Mouse (Mus musculus): ENCODE data around the gene Ddt.

DNA sequence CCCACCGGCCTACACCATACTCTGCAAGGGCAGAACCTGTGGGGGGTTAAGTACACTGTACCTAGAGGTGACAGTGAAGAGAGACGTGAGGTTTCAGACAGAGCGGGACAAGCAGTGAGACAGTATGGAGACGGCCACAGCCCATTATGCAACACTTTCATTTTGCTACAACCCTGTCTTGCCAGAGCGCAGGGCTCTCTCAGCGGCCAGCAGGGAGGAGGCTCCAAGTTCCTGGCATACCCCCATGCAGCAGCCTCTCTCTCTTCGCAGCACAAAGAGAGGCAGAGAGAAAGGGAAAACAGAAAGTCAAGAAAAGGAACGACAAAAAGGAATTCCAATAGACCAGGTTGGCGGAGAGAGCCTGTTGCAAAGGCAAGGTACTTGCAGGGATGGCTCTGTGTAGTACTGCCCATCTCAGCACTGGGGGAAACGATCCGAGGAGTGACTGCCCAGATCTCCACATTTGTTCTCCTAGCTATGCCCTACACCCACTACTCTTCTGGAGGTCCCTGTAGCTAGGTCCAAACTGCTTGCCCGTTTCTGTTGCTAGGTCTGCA lies 24.5 kb upstream of the Ddt start:
- no peak for TF ChIP-seq CTCF (IDR thresholded peaks at IDR 0.05; ENCODE audit: extremely low read depth, insufficient read depth, insufficient read length, insufficient replicate concordance)
- no peak for TF ChIP-seq POLR2A (IDR thresholded peaks at IDR 0.05; ENCODE audit: low read depth, low read length)

All from spleen, adult 2 months (tissue).